Mouse (Mus musculus): ENCODE results near the gene Polr1d. TPM values are rescaled to one million over a fixed set of nuclear protein-coding genes. Genes with fewer than 3 reads are reported as not detected.

The Polr1d gene
- polyA plus RNA-seq (2015; fragmentation: Nextera tagmentation; extraction: Ambion mirVana), result 139 and 154 TPM in 2 replicates

DNA sequence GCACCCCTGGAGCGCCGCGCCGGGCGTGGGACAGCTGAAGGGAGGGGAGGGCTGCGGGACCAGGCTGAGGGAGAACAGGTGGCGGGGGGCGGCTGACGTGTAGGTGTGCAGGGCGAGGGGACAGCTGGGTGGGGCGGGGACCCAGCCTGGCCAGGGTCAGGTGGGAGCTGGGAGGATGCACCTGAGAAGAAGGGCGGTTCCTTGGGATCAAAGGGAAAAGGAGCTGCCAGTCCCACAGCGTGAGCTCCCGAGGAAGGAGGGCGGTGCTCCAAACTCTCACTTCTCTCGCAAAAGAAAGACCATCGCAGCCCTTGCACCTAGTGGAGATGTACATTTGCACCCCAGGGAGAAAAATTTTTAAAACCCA lies at the start of gene Polr1d:
Polr1d (plus strand) TSS at position 252 of the 367 bp plus-strand sequence.
- H3K9ac ChIP-seq, result peak within 1 kb of the TSS; percentile 80
- no peaks in the 10 kb centered on the region for H3K27me3 ChIP-seq
- peak within 1 kb of the TSS; percentile 97 for H3K4me2 ChIP-seq
- WGBS, result 0% methylated on average over 16 of the region's 17 CpGs
- H3K4me3 ChIP-seq (replicated peaks), result peak within 1 kb of the TSS; percentile 96
- peaks cover 13% of the 10 kb centered on the region for H3K36me3 ChIP-seq
- ATAC-seq (replicated peaks; ENCODE audit: low FRiP score), result no peak; the same call in 1 of the 2 replicates
- H3K4me1 ChIP-seq, result peaks cover 37% of the 10 kb centered on the region
- H3K27ac ChIP-seq, result peak within 1 kb of the TSS; percentile 98
- no peaks in the 10 kb centered on the region for H3K9me3 ChIP-seq (replicated peaks)

DNA sequence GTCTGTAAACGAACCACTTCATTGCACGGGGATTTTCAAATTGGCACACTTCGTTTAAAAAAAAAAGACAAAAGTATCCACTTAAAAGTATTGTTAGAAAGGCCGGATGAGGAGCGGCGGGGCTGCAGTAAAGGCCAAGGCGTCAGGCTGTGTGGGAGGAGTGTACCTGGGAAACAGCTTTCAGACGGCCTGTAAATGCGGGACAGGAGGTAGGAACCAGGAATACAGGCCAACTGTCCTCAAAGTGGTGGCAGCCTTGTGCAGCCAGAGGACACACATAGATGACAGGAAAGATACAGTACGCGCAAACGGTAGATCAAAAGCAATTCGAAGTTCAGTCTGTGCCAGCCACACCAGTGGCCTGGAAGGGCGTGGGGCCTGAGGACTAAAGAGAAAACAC lies 45.6 kb upstream of the Polr1d start:
- Histone ChIP-seq H3K4me3 (replicated peaks) (no peak overlapping the region), H3K36me3 (peaks cover 54% of the 10 kb centered on the region), H3K9ac (no peak overlapping the region), H3K9me3 (replicated peaks) (no peaks in the 10 kb centered on the region), H3K4me1 (peaks cover 32% of the 10 kb centered on the region), H3K27me3 (no peaks in the 10 kb centered on the region), H3K4me2 (no peak overlapping the region), H3K27ac (no peak overlapping the region)
- no peak for ATAC-seq (replicated peaks; ENCODE audit: low FRiP score)
- 72% methylated on average over 14 of the region's 14 CpGs for WGBS

DNA sequence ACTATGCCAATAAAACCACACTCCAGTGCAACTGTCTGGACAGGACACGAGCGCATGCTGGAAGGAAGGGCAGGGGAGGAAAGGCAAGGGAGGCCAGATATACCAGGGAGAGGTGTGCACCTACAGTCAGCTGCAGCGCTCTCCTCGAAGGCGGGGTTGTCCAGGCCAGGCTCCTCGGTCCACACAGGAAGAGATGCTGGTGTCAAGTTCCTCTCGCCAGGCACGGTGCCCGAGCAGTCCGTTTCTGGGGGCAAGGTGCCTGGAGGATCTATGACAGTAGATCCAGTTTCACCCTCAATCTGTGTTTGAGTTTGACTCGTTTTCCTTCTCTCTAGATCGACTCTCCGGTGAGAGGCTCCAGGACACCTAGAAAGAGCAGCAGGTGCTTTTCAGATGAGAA lies 43.7 kb upstream of the Polr1d start:
- Histone ChIP-seq H3K4me2 (no peak overlapping the region), H3K4me1 (peaks cover 44% of the 10 kb centered on the region), H3K27ac (no peak overlapping the region), H3K27me3 (no peaks in the 10 kb centered on the region), H3K9ac (no peak overlapping the region), H3K9me3 (replicated peaks) (no peaks in the 10 kb centered on the region), H3K36me3 (peaks cover 36% of the 10 kb centered on the region), H3K4me3 (replicated peaks) (no peak overlapping the region)
- 60% methylated on average over 13 of the region's 13 CpGs for WGBS
- no peak for ATAC-seq (replicated peaks; ENCODE audit: low FRiP score)

DNA sequence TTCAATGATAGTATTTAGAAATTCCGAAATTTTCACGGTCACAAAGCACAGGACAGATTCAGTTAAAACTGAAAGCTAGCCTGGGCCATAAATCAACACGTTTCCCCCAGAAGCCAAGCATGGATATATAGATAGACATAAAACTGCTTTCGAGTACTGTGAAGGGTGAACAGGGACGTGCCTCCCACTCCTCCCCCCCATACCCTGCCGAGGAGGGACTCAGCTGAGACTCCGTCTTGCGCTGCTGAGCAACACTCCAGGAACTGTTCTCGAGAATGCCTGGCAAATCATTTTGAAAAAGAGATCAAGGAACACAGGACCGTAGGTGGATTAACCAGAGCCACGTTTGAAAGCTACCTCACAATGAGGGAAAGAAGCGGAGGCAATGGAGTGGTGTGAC lies 42.6 kb upstream of the Polr1d start:
- Histone ChIP-seq H3K4me3 (replicated peaks) (no peak overlapping the region), H3K9me3 (replicated peaks) (no peaks in the 10 kb centered on the region), H3K9ac (no peak overlapping the region), H3K36me3 (peaks cover 25% of the 10 kb centered on the region), H3K27ac (no peak overlapping the region), H3K4me1 (peaks cover 53% of the 10 kb centered on the region), H3K27me3 (no peaks in the 10 kb centered on the region), H3K4me2 (no peak overlapping the region)
- WGBS, result 27% methylated on average over 12 of the region's 12 CpGs
- ATAC-seq (replicated peaks; ENCODE audit: low FRiP score), result 0 out of 2 replicates have a peak, but pooled peaks have one; percentile 43

DNA sequence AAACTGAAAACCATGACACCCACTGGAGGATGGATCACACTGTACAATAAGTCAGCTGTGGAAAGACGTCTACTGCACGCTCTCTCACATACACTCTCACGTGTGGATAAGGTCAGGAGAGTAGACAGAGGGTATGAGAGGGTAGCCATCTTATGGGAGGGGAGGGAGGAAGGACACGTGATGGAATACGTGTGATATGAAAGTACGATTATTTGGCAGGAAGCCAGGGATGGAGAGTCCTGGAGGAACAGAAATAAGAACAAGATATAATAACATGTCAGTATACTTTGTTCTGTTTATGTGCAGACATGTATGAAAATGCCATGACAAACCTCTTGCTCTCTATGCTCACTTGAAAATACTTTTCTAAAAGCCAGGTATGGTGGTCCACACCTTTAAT lies 41.5 kb upstream of the Polr1d start:
- no peak overlapping the region for H3K9ac ChIP-seq
- ATAC-seq (replicated peaks; ENCODE audit: low FRiP score), result no peak
- no peaks in the 10 kb centered on the region for H3K27me3 ChIP-seq
- no peaks in the 10 kb centered on the region for H3K9me3 ChIP-seq (replicated peaks)
- H3K27ac ChIP-seq, result no peak overlapping the region
- H3K36me3 ChIP-seq, result peaks cover 24% of the 10 kb centered on the region
- 79% methylated on average over 6 of the region's 6 CpGs for WGBS
- H3K4me2 ChIP-seq, result no peak overlapping the region
- H3K4me3 ChIP-seq (replicated peaks), result no peak overlapping the region
- peaks cover 53% of the 10 kb centered on the region for H3K4me1 ChIP-seq

DNA sequence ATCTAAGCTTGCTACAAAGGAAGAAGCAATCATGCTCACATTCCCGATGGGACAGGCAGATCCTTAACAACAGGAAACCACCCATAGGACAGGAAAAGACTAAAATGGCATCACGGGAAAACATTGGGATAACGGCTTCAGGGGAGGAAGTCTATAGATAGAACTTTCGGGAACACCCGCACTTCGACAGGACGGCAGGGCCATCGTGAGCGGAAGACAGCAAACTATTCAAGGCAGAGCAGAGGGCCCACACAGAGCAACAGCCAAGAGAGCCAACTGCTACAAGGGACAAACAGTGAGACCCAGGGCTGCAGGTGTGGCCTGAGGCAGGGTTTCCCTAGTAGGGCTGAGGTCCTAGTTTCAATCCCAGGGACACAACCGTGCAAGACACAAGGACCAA lies 40.8 kb upstream of the Polr1d start:
- Histone ChIP-seq H3K4me1 (peaks cover 53% of the 10 kb centered on the region), H3K27me3 (no peaks in the 10 kb centered on the region), H3K4me2 (no peak overlapping the region), H3K4me3 (replicated peaks) (no peak overlapping the region), H3K27ac (peak overlapping the region; percentile 66), H3K36me3 (peaks cover 24% of the 10 kb centered on the region), H3K9me3 (replicated peaks) (no peaks in the 10 kb centered on the region), H3K9ac (no peak overlapping the region)
- no peak; the same call in 1 of the 2 replicates for ATAC-seq (replicated peaks; ENCODE audit: low FRiP score)
- WGBS, result 67% methylated on average over 10 of the region's 10 CpGs

DNA sequence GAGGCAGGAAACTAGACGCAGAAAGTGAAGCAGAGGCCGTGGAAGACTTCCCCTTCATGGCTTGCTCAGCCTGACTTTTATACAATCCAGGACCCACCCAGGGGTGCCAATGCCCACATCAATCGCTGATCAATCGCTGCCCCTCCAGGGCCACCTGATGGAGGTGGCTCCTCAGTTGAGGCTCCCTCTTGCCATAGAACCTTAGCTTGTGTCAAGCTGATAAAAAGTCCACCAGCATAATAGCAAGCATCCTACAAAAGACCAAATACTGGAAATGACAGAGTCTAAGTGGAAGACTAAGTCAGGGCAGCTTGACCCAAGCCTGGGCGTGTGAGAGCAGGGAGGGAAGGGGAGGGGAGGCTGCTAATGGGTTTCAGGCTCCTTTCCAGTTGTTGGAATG lies 40.2 kb upstream of the Polr1d start:
- Histone ChIP-seq H3K4me1 (peaks cover 49% of the 10 kb centered on the region), H3K9ac (no peak overlapping the region), H3K27ac (peak overlapping the region; percentile 66), H3K36me3 (peaks cover 27% of the 10 kb centered on the region), H3K4me2 (no peak overlapping the region), H3K9me3 (replicated peaks) (no peaks in the 10 kb centered on the region), H3K4me3 (replicated peaks) (no peak overlapping the region), H3K27me3 (no peaks in the 10 kb centered on the region)
- 72% methylated on average over 5 of the region's 5 CpGs for WGBS
- ATAC-seq (replicated peaks; ENCODE audit: low FRiP score), result no peak

DNA sequence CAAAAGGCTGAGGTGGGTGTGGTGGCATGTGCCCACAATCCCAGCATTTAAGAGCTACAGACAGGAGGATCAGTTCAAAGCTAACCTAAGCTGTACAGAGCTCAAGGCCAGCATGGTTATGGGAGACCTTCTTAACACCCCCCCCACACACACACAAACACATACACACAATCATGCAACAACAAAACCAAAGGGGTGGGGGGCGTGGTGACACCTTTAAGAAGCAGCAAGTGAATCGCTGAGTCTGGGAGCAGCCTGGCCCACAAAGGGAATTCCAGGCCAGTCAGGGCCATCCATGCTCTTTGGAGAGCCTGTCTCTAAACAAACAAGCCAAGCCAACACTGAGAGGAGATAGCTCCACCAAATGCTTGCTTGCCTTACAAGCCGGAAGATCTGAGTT lies 39.2 kb upstream of the Polr1d start:
- 40% methylated on average over 3 of the region's 3 CpGs for WGBS
- H3K27me3 ChIP-seq, result no peaks in the 10 kb centered on the region
- ATAC-seq (replicated peaks; ENCODE audit: low FRiP score), result no peak
- H3K4me3 ChIP-seq (replicated peaks), result no peak overlapping the region
- peaks cover 25% of the 10 kb centered on the region; the same call in 1 of the 2 replicates for H3K36me3 ChIP-seq
- H3K27ac ChIP-seq, result no peak overlapping the region
- no peak overlapping the region for H3K9ac ChIP-seq
- H3K4me1 ChIP-seq, result peaks cover 55% of the 10 kb centered on the region
- H3K9me3 ChIP-seq (replicated peaks), result no peaks in the 10 kb centered on the region
- no peak overlapping the region for H3K4me2 ChIP-seq

DNA sequence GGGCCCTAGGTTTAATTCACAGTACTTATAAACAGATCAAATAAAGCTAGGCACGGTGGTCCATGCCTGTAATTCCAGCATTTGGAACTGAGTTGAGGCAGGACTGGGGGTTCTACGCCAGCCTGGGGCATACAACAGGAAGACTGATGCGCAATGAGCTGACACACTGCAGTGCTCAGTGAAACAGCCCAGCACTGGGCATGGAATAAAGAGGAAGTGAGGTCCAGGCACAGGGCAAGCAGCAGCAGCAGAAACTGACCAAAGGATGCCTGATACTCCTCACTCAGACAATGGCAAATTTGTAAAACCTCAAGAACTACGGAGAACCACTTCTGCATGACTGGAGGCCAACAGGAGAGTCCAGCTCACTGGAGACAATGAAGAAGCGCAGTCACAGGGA lies 37.5 kb upstream of the Polr1d start:
- no peaks in the 10 kb centered on the region for H3K27me3 ChIP-seq

DNA sequence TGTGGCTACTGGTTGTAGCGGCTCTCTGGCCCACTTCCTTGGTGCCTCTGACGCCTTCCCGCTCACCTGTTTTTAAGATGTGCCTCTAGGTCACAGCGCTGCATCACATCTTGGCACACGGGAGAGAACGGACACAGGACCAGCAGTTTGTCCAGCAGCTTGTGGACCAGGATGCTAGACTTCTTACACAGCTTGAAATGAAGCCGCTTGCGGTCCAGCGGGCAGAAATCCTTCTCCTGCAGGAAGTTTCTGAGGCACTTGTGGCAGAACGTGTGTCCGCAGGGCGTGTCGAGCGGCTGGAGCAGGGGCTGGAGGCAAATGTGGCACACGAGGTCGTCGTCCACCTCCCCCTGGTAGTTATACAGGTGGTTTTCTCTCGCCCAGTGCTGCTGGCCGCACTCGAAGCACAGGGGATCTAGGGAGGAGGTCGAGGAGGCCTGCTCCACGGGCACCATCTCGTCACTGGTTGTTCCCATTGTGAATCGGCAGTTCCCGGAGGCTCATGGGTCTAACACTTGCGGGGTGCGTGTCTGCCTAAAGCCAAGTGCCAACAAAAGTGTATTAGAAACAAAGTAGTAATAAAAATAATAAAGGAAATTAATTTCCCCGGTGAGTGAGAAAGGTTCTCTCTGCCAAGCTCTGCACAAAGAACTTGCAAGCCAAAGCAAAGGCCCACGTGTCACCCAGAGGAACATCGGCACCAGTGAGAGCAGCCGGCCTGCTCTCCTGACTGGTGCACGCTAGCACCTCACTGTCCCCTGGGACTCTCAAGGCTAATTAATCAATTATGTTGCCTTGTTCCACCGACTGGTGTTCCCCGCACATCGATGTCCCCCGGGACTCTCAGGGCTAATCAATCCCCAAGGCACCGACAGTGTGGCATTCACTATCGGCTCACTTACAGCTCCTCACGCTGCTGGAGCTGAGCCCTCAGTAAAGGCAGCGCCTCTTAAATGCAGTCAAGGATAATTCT lies 34.6 kb upstream of the Polr1d start:
- Histone ChIP-seq H3K9ac (no peak overlapping the region), H3K9me3 (replicated peaks) (no peaks in the 10 kb centered on the region), H3K4me2 (no peak overlapping the region), H3K27ac (no peak overlapping the region), H3K4me1 (peaks cover 60% of the 10 kb centered on the region), H3K27me3 (no peaks in the 10 kb centered on the region), H3K36me3 (peaks cover 20% of the 10 kb centered on the region; the same call in 1 of the 2 replicates), H3K4me3 (replicated peaks) (no peak overlapping the region)
- ATAC-seq (replicated peaks; ENCODE audit: low FRiP score), result no peak
- 59% methylated on average over 40 of the region's 40 CpGs for WGBS

More for the DNA sequence above, 37.5 kb upstream of the Polr1d start:
- no peak overlapping the region for H3K4me3 ChIP-seq (replicated peaks)
- peaks cover 20% of the 10 kb centered on the region; the same call in 1 of the 2 replicates for H3K36me3 ChIP-seq
- H3K27ac ChIP-seq, result no peak overlapping the region
- H3K4me2 ChIP-seq, result no peak overlapping the region
- H3K9me3 ChIP-seq (replicated peaks), result no peaks in the 10 kb centered on the region
- H3K4me1 ChIP-seq, result peaks cover 56% of the 10 kb centered on the region
- no peak overlapping the region for H3K9ac ChIP-seq
- 77% methylated on average over 5 of the region's 5 CpGs for WGBS
- no peak for ATAC-seq (replicated peaks; ENCODE audit: low FRiP score)

DNA sequence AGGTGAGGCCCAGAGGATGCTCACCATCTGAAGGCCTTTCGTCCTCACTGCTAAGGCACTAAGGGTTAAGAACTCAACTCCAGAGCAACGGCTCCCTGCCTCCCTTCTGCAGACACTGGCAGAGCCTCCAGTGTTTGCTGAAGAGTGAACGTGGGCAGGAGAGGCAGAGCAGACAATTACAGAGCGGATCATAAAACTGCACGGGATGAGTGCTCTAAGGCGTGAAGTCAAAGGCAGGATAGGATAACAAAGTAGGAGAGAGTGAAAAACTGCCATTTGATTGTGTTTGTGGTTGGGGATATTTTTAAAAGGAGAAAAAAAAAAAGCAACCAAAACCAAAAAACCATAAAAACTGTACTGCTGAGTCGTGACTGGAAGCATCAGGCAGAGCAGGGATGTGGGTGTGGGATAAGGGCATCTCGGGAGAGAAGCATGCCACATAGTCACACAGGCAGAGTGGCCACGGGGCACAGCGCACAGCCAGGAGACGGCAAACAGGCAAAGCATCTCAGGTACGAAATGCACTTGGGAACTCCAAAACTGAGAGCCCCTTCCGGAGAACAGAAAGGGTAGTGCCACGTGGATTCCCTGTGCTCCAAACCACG lies 33.5 kb upstream of the Polr1d start:
- Histone ChIP-seq H3K4me3 (replicated peaks) (no peak overlapping the region), H3K4me2 (peak overlapping the region; percentile 33), H3K9me3 (replicated peaks) (no peaks in the 10 kb centered on the region), H3K36me3 (peaks cover 20% of the 10 kb centered on the region; the same call in 1 of the 2 replicates), H3K27ac (peak overlapping the region; percentile 66), H3K9ac (no peak overlapping the region), H3K4me1 (peaks cover 49% of the 10 kb centered on the region), H3K27me3 (no peaks in the 10 kb centered on the region)
- ATAC-seq (replicated peaks; ENCODE audit: low FRiP score), result peak; percentile 67
- WGBS, result 28% methylated on average over 15 of the region's 15 CpGs

DNA sequence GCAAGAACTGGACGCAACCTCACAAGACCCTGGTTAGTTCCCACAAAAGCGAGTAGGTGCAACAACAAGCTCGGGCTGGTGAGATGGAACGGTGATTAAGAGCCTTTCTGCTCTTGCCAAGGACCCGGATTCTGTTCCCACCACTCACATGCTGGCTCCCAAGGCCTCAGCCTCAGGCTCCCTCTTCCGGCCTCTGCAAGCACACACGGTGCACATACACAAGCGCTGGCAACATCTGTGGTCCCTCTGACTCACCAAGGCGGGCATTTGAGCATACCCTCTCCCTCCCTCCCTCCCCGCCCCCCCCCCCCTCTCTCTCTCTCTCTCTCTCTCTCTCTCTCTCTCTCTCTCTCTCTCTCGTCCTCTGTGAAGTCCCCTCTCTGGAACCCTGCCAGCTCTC lies 31.5 kb upstream of the Polr1d start:
- 57% methylated on average over 10 of the region's 11 CpGs for WGBS
- no peak overlapping the region for H3K27ac ChIP-seq
- no peaks in the 10 kb centered on the region for H3K9me3 ChIP-seq (replicated peaks)
- H3K4me1 ChIP-seq, result peaks cover 50% of the 10 kb centered on the region
- H3K4me3 ChIP-seq (replicated peaks), result no peak overlapping the region
- ATAC-seq (replicated peaks; ENCODE audit: low FRiP score), result no peak
- no peaks in the 10 kb centered on the region for H3K27me3 ChIP-seq
- H3K9ac ChIP-seq, result no peak overlapping the region
- H3K36me3 ChIP-seq, result peaks cover 17% of the 10 kb centered on the region; the same call in 1 of the 2 replicates
- no peak overlapping the region for H3K4me2 ChIP-seq
